Mouse (Mus musculus): ENCODE data around the gene Gm11032. TPM values are rescaled to one million over a fixed set of nuclear protein-coding genes. Genes with fewer than 3 reads are reported as not detected.
"Not testable (repeated sequence)": the region's sequence is repeated elsewhere in the genome, so short reads cannot be mapped to it uniquely, and the experiment has no call there.

Gm11032 gene
- not detected in 2 replicates for polyA plus RNA-seq (2016; fragmentation: Nextera tagmentation; extraction: Ambion mirVana)

GRCm38 (mm10) chr11:4620017-4620485 lies at the start of gene Gm11032:
TSS of gene Gm11032 (plus strand) at chr11:4620067.
- Histone ChIP-seq H3K9me3 (no peaks in the 10 kb centered on the region), H3K9ac (no peak within 1 kb of the TSS), H3K4me3 (no peak within 1 kb of the TSS), H3K4me2 (replicated peaks) (no peak within 1 kb of the TSS), H3K4me1 (no peaks in the 10 kb centered on the region), H3K36me3 (no peaks in the 10 kb centered on the region), H3K27ac (no peak within 1 kb of the TSS), H3K27me3 (replicated peaks) (no peaks in the 10 kb centered on the region)
- WGBS, result 81% methylated on average over 16 of the region's 16 CpGs
- ATAC-seq (ENCODE audit: low FRiP score, low read depth), result no peak

GRCm38 (mm10) chr11:4571491-4571901 lies 48.4 kb upstream of the Gm11032 start:
- Histone ChIP-seq H3K4me1 (peaks cover 5% of the 10 kb centered on the region), H3K4me2 (replicated peaks) (no peak overlapping the region), H3K27me3 (replicated peaks) (no peaks in the 10 kb centered on the region), H3K27ac (no peak overlapping the region), H3K4me3 (no peak overlapping the region), H3K9ac (no peak overlapping the region), H3K36me3 (no peaks in the 10 kb centered on the region), H3K9me3 (no peaks in the 10 kb centered on the region)
- WGBS, result 83% methylated on average over 4 of the region's 4 CpGs
- no peak for ATAC-seq (ENCODE audit: low FRiP score, low read depth)

GRCm38 (mm10) chr11:4576090-4576732 lies 43.7 kb upstream of the Gm11032 start:
- H3K9ac ChIP-seq; H3K4me2 ChIP-seq (replicated peaks); ATAC-seq (ENCODE audit: low FRiP score, low read depth); H3K9me3 ChIP-seq; H3K27ac ChIP-seq; H3K4me3 ChIP-seq; H3K4me1 ChIP-seq; H3K27me3 ChIP-seq (replicated peaks); H3K36me3 ChIP-seq: not testable (repeated sequence)
- WGBS, result 88% methylated on average over 2 of the region's 2 CpGs

GRCm38 (mm10) chr11:4577079-4577478 lies 42.8 kb upstream of the Gm11032 start:
- 97% methylated on average over 2 of the region's 2 CpGs for WGBS
- H3K4me2 ChIP-seq (replicated peaks), result no peak overlapping the region

DNA sequence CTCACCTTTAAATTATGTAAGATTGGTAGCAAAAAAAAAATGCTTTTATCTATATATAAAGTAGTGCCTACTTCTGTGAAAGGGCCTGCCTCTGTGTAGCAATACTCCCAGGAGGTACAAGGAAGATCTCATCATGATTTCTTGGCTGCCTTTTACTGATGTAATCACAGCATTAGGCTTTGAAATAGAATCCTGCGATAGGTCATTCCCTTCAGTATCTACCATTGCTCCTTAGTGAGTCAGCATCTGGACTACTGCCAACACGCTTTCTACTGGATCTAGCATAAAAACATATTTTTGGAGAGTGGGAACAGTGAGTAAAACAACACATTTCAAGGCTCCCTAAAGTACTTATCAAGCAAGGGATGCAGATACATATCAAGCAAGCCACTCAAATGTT lies 41.2 kb upstream of the Gm11032 start:
- H3K9ac ChIP-seq, result no peak overlapping the region

More at GRCm38 (mm10) chr11:4577079-4577478, 42.8 kb upstream of the Gm11032 start:
- no peaks in the 10 kb centered on the region for H3K9me3 ChIP-seq
- no peak overlapping the region for H3K4me3 ChIP-seq
- no peak overlapping the region for H3K9ac ChIP-seq
- no peak for ATAC-seq (ENCODE audit: low FRiP score, low read depth)
- no peak overlapping the region for H3K27ac ChIP-seq
- H3K4me1 ChIP-seq, result peaks cover 5% of the 10 kb centered on the region
- no peaks in the 10 kb centered on the region for H3K27me3 ChIP-seq (replicated peaks)
- H3K36me3 ChIP-seq, result no peaks in the 10 kb centered on the region

DNA sequence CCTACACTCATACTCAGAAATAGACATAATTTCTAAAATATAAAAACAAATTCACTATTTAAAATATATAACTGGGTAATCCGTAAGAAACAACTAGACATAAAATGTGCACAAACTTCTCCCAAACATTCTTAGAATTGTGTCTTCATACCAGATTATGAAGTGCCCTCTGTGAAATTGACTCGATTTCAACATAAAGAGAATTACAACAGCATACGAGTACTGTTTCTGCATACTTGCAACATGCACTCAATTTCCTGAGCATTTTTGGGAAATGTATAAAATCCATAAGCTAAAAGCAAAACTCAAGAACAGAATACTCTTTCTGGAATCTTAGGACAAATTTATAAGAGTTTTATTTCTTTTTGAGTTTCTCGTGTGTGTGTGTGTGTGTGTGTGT lies 28.1 kb upstream of the Gm11032 start:
- WGBS, result 91% methylated on average over 4 of the region's 4 CpGs
- Histone ChIP-seq H3K27ac (no peak overlapping the region), H3K27me3 (replicated peaks) (no peaks in the 10 kb centered on the region), H3K4me3 (no peak overlapping the region), H3K4me2 (replicated peaks) (no peak overlapping the region), H3K4me1 (peaks cover 9% of the 10 kb centered on the region), H3K9ac (no peak overlapping the region), H3K9me3 (no peaks in the 10 kb centered on the region), H3K36me3 (no peaks in the 10 kb centered on the region)
- no peak for ATAC-seq (ENCODE audit: low FRiP score, low read depth)

More for the DNA sequence above, 41.2 kb upstream of the Gm11032 start:
- Histone ChIP-seq H3K9me3 (no peaks in the 10 kb centered on the region), H3K4me2 (replicated peaks) (no peak overlapping the region), H3K4me1 (peaks cover 5% of the 10 kb centered on the region), H3K4me3 (no peak overlapping the region), H3K27me3 (replicated peaks) (no peaks in the 10 kb centered on the region), H3K36me3 (no peaks in the 10 kb centered on the region), H3K27ac (no peak overlapping the region)
- 85% methylated on average over 2 of the region's 2 CpGs for WGBS
- ATAC-seq (ENCODE audit: low FRiP score, low read depth), result no peak

GRCm38 (mm10) chr11:4593491-4593848 lies 26.4 kb upstream of the Gm11032 start:
- Histone ChIP-seq H3K36me3 (no peaks in the 10 kb centered on the region), H3K27me3 (replicated peaks) (no peaks in the 10 kb centered on the region), H3K9me3 (no peaks in the 10 kb centered on the region), H3K4me1 (peaks cover 9% of the 10 kb centered on the region), H3K27ac (no peak overlapping the region), H3K4me2 (replicated peaks) (peak overlapping the region; percentile 64), H3K9ac (peak overlapping the region; percentile 96; the same call in 1 of the 2 replicates), H3K4me3 (peak overlapping the region; percentile 96)
- ATAC-seq (ENCODE audit: low FRiP score, low read depth), result no peak
- 36% methylated on average over 5 of the region's 5 CpGs for WGBS

DNA sequence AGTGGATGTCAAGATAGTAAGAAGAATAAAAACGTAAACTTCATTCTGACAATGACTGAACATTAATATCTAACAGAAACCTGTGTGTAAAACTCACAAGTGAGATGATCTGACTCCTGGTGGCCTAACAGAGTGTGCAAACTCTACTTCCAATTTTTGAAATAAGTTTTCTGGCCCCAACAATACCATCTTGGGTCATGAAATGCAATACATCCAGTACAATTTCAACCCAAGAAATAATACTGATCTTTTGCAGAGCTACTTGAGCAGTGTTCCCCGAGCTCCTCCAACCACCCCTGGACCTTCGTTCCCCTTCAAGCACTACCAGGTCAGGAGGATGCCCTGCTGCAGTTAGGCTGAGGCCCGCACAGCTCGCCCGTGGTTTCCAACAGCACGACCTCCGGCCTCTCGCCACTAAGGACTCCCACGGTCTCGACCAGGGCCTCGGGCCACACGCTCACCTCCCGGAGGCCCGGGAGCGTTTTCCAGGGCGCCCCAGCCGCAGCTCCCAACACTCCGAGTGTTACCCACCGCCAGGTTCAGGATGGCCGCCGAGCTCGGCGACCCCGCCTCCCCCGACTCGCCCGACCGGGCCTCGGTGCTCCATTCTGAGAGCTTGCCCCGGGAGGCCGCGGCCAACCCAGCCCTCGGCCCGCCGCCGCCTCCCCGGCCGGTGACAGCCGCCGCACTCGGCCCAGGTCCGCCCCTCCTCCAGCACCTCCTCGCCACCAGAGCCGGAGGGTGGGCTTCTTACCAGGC lies 25.8 kb upstream of the Gm11032 start:
- ATAC-seq (ENCODE audit: low FRiP score, low read depth), result peak; percentile 90
- Histone ChIP-seq H3K9me3 (no peaks in the 10 kb centered on the region), H3K4me2 (replicated peaks) (peak overlapping the region; percentile 64), H3K9ac (peak overlapping the region; percentile 96), H3K4me3 (peak overlapping the region; percentile 96), H3K27ac (peak overlapping the region; percentile 89), H3K4me1 (peaks cover 9% of the 10 kb centered on the region), H3K27me3 (replicated peaks) (no peaks in the 10 kb centered on the region), H3K36me3 (no peaks in the 10 kb centered on the region)
- 1% methylated on average over 42 of the region's 45 CpGs for WGBS

- Histone ChIP-seq H3K4me3 (peak within 1 kb of the TSS; percentile 96), H3K4me1 (peaks cover 9% of the 10 kb centered on the region), H3K9me3 (no peaks in the 10 kb centered on the region), H3K27ac (peak within 1 kb of the TSS; percentile 89), H3K36me3 (no peaks in the 10 kb centered on the region), H3K4me2 (replicated peaks) (peak within 1 kb of the TSS; percentile 64), H3K27me3 (replicated peaks) (no peaks in the 10 kb centered on the region), H3K9ac (peak within 1 kb of the TSS; percentile 96)
- 4% methylated on average over 53 of the region's 53 CpGs for WGBS
- peak; percentile 96 for ATAC-seq (ENCODE audit: low FRiP score, low read depth)
These were observed 25.0 kb upstream of the Gm11032 start, which contains the start of gene Mtmr3 for GRCm38 (mm10) chr11:4594608-4595500. TSS of gene Mtmr3 (minus strand) at chr11:4594863.

GRCm38 (mm10) chr11:4598411-4598810 lies 21.5 kb upstream of the Gm11032 start:
- ATAC-seq (ENCODE audit: low FRiP score, low read depth), result no peak
- H3K4me1 ChIP-seq, result peaks cover 9% of the 10 kb centered on the region

DNA sequence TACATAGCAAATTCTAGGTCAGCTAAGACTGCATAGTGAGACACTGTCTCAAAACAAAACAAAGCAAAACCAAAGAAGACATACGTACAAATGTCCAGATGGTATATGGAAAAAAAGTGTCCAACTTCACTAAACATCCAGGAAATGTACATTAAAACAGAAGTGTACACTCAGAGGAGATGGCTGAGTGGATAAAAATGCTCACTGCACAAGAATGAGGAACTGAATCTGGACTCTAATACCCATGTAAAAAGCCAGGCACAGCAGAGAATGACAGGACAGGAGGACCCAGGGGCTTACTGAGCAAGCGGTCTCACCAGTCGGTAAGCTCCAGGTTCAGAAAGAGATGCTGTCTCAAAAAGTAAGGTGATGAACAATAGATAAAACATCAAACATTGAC lies 20.0 kb upstream of the Gm11032 start:
- Histone ChIP-seq H3K9ac (no peak overlapping the region), H3K27ac (no peak overlapping the region), H3K4me3 (no peak overlapping the region), H3K9me3 (no peaks in the 10 kb centered on the region), H3K36me3 (no peaks in the 10 kb centered on the region), H3K4me2 (replicated peaks) (no peak overlapping the region), H3K27me3 (replicated peaks) (no peaks in the 10 kb centered on the region), H3K4me1 (peaks cover 14% of the 10 kb centered on the region)
- no peak for ATAC-seq (ENCODE audit: low FRiP score, low read depth)
- 92% methylated on average over 3 of the region's 3 CpGs for WGBS

More at GRCm38 (mm10) chr11:4598411-4598810, 21.5 kb upstream of the Gm11032 start:
- 93% methylated on average over 2 of the region's 2 CpGs for WGBS
- H3K9me3 ChIP-seq, result no peaks in the 10 kb centered on the region
- no peak overlapping the region for H3K4me3 ChIP-seq
- no peaks in the 10 kb centered on the region for H3K27me3 ChIP-seq (replicated peaks)
- no peaks in the 10 kb centered on the region for H3K36me3 ChIP-seq
- no peak overlapping the region for H3K9ac ChIP-seq
- no peak overlapping the region for H3K27ac ChIP-seq
- no peak overlapping the region for H3K4me2 ChIP-seq (replicated peaks)

- H3K4me3 ChIP-seq, result no peak overlapping the region
- H3K4me1 ChIP-seq, result peaks cover 14% of the 10 kb centered on the region
- H3K4me2 ChIP-seq (replicated peaks), result no peak overlapping the region
- H3K27ac ChIP-seq, result no peak overlapping the region
- H3K36me3 ChIP-seq, result no peaks in the 10 kb centered on the region
- H3K27me3 ChIP-seq (replicated peaks), result no peaks in the 10 kb centered on the region
- H3K9me3 ChIP-seq, result no peaks in the 10 kb centered on the region
- ATAC-seq (ENCODE audit: low FRiP score, low read depth), result no peak
- WGBS, result 86% methylated on average over 5 of the region's 5 CpGs
- no peak overlapping the region for H3K9ac ChIP-seq
These were observed 18.0 kb upstream of the Gm11032 start for GRCm38 (mm10) chr11:4601890-4602289.

All from neural tube, embryonic 12.5 days (tissue).